In genomic region chr10:58837504-58837903, GRCm38 (mm10) we compare ENCODE assay signal across 25 mouse cellular contexts. TPM values are rescaled to one million over a fixed set of nuclear protein-coding genes. Genes with fewer than 3 reads are reported as not detected.
DNase-seq lines count a peak whose midpoint lies in the region; ATAC-seq and TF ChIP-seq lines count a peak whose summit lies in the region.
"Had no signal": no experiment of that assay in that cellular context is flagged by ENCODE, and none has a peak within 500 bp of the region (broad histone marks: within the 10 kb centered on the region; RNA-seq: fewer than 3 reads in every experiment).

No protein-coding gene starts in this region.

- H3K4me2 ChIP-seq in myocyte (ENCODE audit: low read depth) = peak overlapping the region; percentile 12
- H3K4me2 ChIP-seq: embryonic facial prominence, embryonic 13.5 days; forebrain, embryonic 13.5 days; heart, embryonic 13.5 days; hindbrain, embryonic 12.5 days; hindbrain, embryonic 15.5 days had no signal

- no peaks in the 10 kb centered on the region for H3K36me3 ChIP-seq in myocyte (ENCODE audit: control insufficient read depth, insufficient read depth)
- H3K36me3 ChIP-seq: embryonic facial prominence, embryonic 13.5 days; G1E; heart, embryonic 13.5 days; hindbrain, embryonic 12.5 days; hindbrain, embryonic 15.5 days had no signal

- no peak for TF ChIP-seq POLR2A in myocyte (IDR thresholded peaks at IDR 0.05; ENCODE audit: insufficient read length, low read depth)

- H3K79me2 ChIP-seq in myocyte (ENCODE audit: control insufficient read depth, insufficient read depth) = no peaks in the 10 kb centered on the region

- no peak overlapping the region for H3ac ChIP-seq in myocyte (ENCODE audit: control insufficient read depth, insufficient read length)

- DNase-seq in 3134 (ENCODE audit: extremely low read depth, insufficient read length, low spot score) (peak; percentile 59), 3T3-L1 (ENCODE audit: low read depth, low spot score) (peak; percentile 95), Patski (ENCODE audit: low read depth, low spot score) (peak; percentile 30)
- no peak for DNase-seq in adrenal gland, adult 2 months
- DNase-seq in kidney, postnatal 36 days = no peak
- DNase-seq: adrenal gland, postnatal 14 days; B cell, adult 2 months; cerebellum, adult 11 months; cerebellum, adult 2 months; cerebellum, adult 9-11 months; cerebellum, postnatal 25 days; gastrocnemius, postnatal 25 days; heart, adult 18-20 months; heart, postnatal 14 days; kidney, adult 2 months had no signal

- no peak for TF ChIP-seq CTCF in Patski (IDR thresholded peaks at IDR 0.05)

- peaks cover 6% of the 10 kb centered on the region for H3K27me3 ChIP-seq in Patski
- H3K27me3 ChIP-seq in myocyte (ENCODE audit: control insufficient read depth, insufficient read depth, insufficient read length) = no peaks in the 10 kb centered on the region
- H3K27me3 ChIP-seq: embryonic facial prominence, embryonic 13.5 days; forebrain, embryonic 13.5 days; hindbrain, embryonic 12.5 days; hindbrain, embryonic 15.5 days had no signal

- in situ Hi-C loops in Patski (cut with MboI; ENCODE audit: low pct_unique_long_range_greater_than_20kb) = no loop called here

- POLR2A ChIA-PET in Patski (lab: Charles Lee) = no interaction called here

- CTCF ChIA-PET in Patski (lab: Charles Lee) = no interaction called here

- no peak overlapping the region for H3K4me3 ChIP-seq in myocyte
- H3K4me3 ChIP-seq: embryonic facial prominence, embryonic 13.5 days; forebrain, embryonic 13.5 days; heart, embryonic 13.5 days; hindbrain, embryonic 12.5 days; hindbrain, embryonic 15.5 days had no signal

- peak; percentile 60 for ATAC-seq in Patski
- ATAC-seq: forebrain, embryonic 16.5 days; intestine, postnatal 0 days had no signal

TF ChIP-seq in myocyte, 11 proteins besides CTCF, POLR2A, EP300 and RAD21:
- no peak for TF ChIP-seq SRF (IDR thresholded peaks at IDR 0.05; ENCODE audit: control insufficient read depth, insufficient read length, low read depth)

RNA-seq across cellular contexts. Expression of gene Sh3rf3, which starts 24.3 kb away (rescaled TPM):
- polyA plus RNA-seq in Patski (2021) (1.7 TPM), myocyte (2012; fragmentation: generic; extraction: Trizol) (0.10 TPM)
- 1 to 10 TPM; 1.0 to 1.9 TPM for total RNA-seq in adrenal gland, adult 2 months (2021)
- 1.8 and 2.5 TPM in 2 replicates for polyA plus RNA-seq in adrenal gland, adult 2 months (2012; rRNA removed)
- total RNA-seq: common myeloid progenitor, adult 5-6 weeks had no signal
- polyA plus RNA-seq: G1E had no signal

Comparison
In these comparisons a context has a peak if more than half of its experiments do, and no peak if none do; other contexts are left out.
1. DNase-seq: peak in 3134 (single experiment), 3T3-L1 (single experiment) and Patski (single experiment); none in adrenal gland, adult 2 months (single experiment) and kidney, postnatal 36 days (0 of 2).